Mouse (Mus musculus): ENCODE data around the gene Rsph14. TPM values are rescaled to one million over a fixed set of nuclear protein-coding genes. Genes with fewer than 3 reads are reported as not detected.

Gene Rsph14
- total RNA-seq, 1 experiment from 2014 or later, result not detected

GRCm38 (mm10) chr10:74964380-74964779 is 68.0 kb downstream of the Rsph14 start:
- ATAC-seq (replicated peaks; ENCODE audit: insufficient number of reproducible peaks, low FRiP score, low TSS enrichment, poor library complexity, severe bottlenecking), result no peak

- no peak for ATAC-seq (replicated peaks; ENCODE audit: insufficient number of reproducible peaks, low FRiP score, low TSS enrichment, poor library complexity, severe bottlenecking)
Observed at GRCm38 (mm10) chr10:74952830-74953443, 79.4 kb downstream of the Rsph14 start.

DNA sequence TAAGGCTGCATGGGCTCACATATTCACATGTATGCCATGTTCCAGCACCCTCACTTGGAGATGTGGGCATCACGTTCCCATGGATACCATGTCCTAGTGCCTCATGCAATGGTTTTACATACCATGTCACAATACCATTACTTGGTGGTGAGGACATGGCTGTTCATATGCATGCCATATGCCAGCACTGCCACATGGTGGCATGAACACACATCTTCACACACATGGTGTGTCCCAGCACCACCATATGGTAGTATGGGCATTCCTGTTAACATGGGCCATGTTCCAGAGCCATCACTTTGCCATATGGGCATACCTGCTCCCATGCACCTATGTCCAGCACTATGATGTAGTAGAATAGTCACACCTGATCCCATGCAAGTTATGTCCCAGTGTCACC is 91.6 kb downstream of the Rsph14 start:
- no peak for ATAC-seq (replicated peaks; ENCODE audit: insufficient number of reproducible peaks, low FRiP score, low TSS enrichment, poor library complexity, severe bottlenecking)

- ATAC-seq (replicated peaks; ENCODE audit: insufficient number of reproducible peaks, low FRiP score, low TSS enrichment, poor library complexity, severe bottlenecking), result no peak
Observed at GRCm38 (mm10) chr10:74939300-74939699, 93.1 kb downstream of the Rsph14 start.

- ATAC-seq (replicated peaks; ENCODE audit: insufficient number of reproducible peaks, low FRiP score, low TSS enrichment, poor library complexity, severe bottlenecking), result no peak
Observed at GRCm38 (mm10) chr10:74938410-74938809, 94.0 kb downstream of the Rsph14 start.

GRCm38 (mm10) chr10:74937003-74937790 is 95.2 kb downstream of the Rsph14 start:
- no peak for ATAC-seq (replicated peaks; ENCODE audit: insufficient number of reproducible peaks, low FRiP score, low TSS enrichment, poor library complexity, severe bottlenecking)

GRCm38 (mm10) chr10:74935016-74935415 is 97.4 kb downstream of the Rsph14 start:
- no peak for ATAC-seq (replicated peaks; ENCODE audit: insufficient number of reproducible peaks, low FRiP score, low TSS enrichment, poor library complexity, severe bottlenecking)

- ATAC-seq (replicated peaks; ENCODE audit: insufficient number of reproducible peaks, low FRiP score, low TSS enrichment, poor library complexity, severe bottlenecking), result no peak
Observed at GRCm38 (mm10) chr10:74934521-74934920, 97.9 kb downstream of the Rsph14 start.

DNA sequence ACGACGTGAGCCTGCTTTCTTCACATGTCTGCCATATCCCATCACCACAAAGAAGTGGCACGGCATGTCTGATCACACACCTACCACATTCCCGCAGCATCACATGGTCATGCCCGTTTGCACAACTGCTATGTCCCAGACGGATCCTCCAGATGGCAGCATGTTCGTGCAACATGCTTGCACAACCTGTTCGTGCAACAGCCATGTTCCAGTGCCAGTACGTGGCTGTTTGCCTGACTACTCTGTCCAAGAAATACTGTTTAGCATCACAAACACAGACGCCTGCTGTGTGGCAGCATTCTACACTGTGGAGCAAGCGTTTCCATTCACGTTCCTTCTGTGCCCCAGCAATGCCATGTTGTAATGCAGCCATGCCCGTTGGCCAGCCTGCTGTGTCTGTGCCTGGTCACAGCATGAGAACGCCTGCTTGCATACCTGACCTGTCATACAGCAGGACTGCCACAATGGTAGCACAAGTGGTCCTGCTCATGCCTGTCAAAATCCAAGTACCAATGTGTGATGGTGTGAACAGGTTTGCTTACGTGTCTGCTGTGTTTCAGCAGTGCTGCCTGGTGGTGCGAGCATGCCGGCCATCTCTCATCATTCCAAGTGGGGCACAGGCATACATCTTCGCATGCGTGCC is 98.7 kb downstream of the Rsph14 start:
- no peak for ATAC-seq (replicated peaks; ENCODE audit: insufficient number of reproducible peaks, low FRiP score, low TSS enrichment, poor library complexity, severe bottlenecking)

- ATAC-seq (replicated peaks; ENCODE audit: insufficient number of reproducible peaks, low FRiP score, low TSS enrichment, poor library complexity, severe bottlenecking), result no peak
Observed at GRCm38 (mm10) chr10:74932487-74932886, 99.9 kb downstream of the Rsph14 start.

- no peak for ATAC-seq (replicated peaks; ENCODE audit: insufficient number of reproducible peaks, low FRiP score, low TSS enrichment, poor library complexity, severe bottlenecking)
Observed at GRCm38 (mm10) chr10:74931631-74932030, 100.8 kb downstream of the Rsph14 start.

DNA sequence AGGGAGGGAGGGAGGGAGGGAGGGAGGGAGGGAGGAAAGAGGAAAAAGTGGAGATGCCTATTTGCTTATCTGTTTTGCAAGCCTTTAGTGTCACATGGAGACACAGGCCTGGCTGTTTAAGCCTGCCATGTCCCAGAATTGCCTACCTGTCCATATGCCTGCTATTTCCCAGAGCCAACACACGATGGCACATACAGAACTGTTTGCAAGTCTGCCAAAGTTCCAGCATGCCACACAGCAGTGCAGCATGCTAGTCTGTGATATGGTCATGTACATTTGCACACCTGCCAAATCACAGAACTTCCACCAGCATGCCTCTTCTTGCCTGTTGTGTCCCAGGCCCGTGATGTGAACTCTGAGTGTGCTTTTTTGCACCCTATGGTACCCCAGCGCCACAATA is 101.8 kb downstream of the Rsph14 start:
- no peak for ATAC-seq (replicated peaks; ENCODE audit: insufficient number of reproducible peaks, low FRiP score, low TSS enrichment, poor library complexity, severe bottlenecking)

DNA sequence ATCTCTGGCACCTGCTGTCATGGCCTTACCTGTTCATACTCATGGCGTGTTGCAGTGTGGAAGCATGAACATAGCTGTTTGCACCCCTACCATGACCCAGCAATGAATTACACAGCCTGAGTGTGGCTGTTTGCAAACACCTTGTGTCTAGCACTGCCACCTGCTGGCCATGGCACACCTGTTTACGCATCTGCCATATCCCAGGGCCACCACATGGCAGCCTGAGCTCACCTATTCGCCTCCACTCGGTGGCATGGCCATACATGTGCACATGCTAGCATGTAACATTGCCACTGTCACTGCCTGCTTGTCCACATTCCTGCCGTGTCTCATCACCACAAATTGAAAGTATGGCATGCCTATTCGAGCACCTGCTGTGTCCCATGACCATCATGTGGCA is 102.8 kb downstream of the Rsph14 start:
- ATAC-seq (replicated peaks; ENCODE audit: insufficient number of reproducible peaks, low FRiP score, low TSS enrichment, poor library complexity, severe bottlenecking), result no peak

- ATAC-seq (replicated peaks; ENCODE audit: insufficient number of reproducible peaks, low FRiP score, low TSS enrichment, poor library complexity, severe bottlenecking), result no peak
Observed at GRCm38 (mm10) chr10:74928276-74928675, 104.1 kb downstream of the Rsph14 start.

DNA sequence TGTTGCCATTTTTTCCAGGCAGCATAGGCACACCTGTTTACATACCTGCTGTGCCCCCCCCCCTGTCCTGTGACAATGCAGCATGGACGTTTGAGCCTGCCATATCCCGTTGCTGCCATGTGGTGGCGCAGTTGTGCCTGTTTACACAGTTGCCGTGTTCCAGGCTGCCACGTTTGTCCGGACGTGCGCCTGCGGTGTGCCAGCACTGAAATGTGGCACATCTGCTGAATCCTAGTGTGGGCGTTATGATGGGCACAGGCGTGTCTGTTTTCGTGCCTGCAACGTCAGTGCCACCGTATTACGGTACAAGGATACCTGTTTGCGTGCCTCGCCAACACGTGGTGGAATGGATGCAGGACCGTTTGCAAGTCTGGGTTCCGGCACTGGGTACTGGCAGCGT is 107.1 kb downstream of the Rsph14 start:
- no peak for ATAC-seq (replicated peaks; ENCODE audit: insufficient number of reproducible peaks, low FRiP score, low TSS enrichment, poor library complexity, severe bottlenecking)

- ATAC-seq (replicated peaks; ENCODE audit: insufficient number of reproducible peaks, low FRiP score, low TSS enrichment, poor library complexity, severe bottlenecking), result no peak
Observed at GRCm38 (mm10) chr10:74924274-74924673, 108.1 kb downstream of the Rsph14 start.

DNA sequence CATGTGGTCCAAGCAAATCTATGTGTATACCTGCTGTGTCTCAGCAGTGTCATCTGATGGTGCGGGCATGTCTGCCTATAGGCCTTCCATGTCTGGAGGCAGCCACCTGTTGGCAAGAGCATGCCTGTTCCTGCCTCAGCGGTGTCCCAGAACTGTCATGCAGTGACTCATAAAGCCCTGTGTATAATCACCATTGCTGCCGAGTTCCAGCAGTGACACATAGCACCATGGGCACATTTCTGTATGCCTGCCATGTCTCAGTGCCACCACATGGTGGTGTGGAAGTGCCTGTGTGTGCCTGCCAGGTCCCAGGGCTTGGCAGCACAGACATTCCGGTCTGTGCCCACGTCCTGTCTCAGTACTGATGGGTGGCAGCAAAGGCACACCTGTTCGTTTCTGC is 109.6 kb downstream of the Rsph14 start:
- ATAC-seq (replicated peaks; ENCODE audit: insufficient number of reproducible peaks, low FRiP score, low TSS enrichment, poor library complexity, severe bottlenecking), result no peak

DNA sequence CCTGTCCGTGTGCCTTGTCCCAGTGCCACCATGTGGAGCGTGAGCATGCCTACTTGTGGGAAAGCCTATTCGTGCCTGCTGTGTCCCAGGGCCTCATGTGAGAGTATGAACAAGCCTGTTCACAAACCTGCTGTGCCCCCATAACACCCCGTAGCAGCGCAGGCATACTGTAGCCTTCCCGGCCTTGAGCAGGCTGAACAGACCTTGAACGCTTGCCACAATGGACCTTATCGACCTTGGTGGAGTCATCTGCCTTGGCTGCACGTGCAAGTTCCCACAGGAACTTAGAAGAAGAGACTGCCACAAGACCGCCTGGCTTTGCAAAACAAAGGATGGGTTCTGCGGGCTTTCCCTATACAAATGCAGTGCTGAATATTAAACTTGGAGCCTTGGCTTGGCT is 110.8 kb downstream of the Rsph14 start:
- ATAC-seq (replicated peaks; ENCODE audit: insufficient number of reproducible peaks, low FRiP score, low TSS enrichment, poor library complexity, severe bottlenecking), result no peak

DNA sequence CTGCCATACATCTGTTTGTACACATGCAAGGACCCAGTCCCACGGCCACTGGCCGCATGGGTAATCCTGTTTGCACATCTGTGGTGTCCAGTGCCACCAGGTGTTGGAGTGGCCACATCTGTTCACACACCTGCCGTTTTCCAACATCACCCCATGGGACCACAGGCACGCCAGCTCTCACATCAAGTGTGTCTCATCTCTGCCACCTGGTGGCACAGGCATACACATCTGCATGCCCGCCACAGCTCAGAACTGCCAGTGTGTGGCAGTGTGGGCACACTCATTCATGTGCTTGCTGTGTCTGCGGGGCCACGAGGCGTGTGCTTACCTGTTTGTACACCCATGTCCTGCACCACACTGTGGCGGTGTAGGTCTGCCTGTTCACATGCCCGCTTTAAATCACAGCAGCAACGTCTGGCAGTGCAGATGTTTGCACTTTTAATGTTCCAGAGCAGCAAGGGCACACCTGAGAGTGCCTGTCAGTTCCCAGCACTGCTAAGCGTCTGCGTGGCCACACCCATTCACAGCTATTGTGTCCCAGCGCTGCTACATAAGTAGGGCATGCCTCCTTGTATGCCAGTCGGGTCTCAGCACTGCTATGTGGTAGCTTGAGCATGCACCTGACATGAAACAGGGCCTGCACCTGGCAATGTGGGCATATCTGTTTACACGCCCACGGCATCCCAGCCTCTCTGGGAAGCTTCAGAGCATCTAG is 111.4 kb downstream of the Rsph14 start:
- ATAC-seq (replicated peaks; ENCODE audit: insufficient number of reproducible peaks, low FRiP score, low TSS enrichment, poor library complexity, severe bottlenecking), result peak; percentile 16; the same call in 1 of the 2 replicates
